Mouse (Mus musculus) layer of hippocampus, adult 8-10 months (tissue): ENCODE results near the gene Fasl. TPM values are rescaled to one million over a fixed set of nuclear protein-coding genes. Genes with fewer than 3 reads are reported as not detected.
A peak's percentile ranks its signal among the peaks of the same experiment; 100 is the strongest.

ENCODE experiments used
- DNase-seq, 2 experiments: peaks; one replicate each; pipeline ENCODE4 v3.0.0; 2022; ENCODE audit warnings: low spot score in 2 of 2
- total RNA-seq, 4 experiments: library from RNA; stranded (reverse); gene quantifications; 2 replicates each; pipeline ENCODE4 v1.2.4; 2022

Gene Fasl
- total RNA-seq, 4 experiments from 2014 or later, result 0.21 to 0.24 TPM; not detected in 2

DNA sequence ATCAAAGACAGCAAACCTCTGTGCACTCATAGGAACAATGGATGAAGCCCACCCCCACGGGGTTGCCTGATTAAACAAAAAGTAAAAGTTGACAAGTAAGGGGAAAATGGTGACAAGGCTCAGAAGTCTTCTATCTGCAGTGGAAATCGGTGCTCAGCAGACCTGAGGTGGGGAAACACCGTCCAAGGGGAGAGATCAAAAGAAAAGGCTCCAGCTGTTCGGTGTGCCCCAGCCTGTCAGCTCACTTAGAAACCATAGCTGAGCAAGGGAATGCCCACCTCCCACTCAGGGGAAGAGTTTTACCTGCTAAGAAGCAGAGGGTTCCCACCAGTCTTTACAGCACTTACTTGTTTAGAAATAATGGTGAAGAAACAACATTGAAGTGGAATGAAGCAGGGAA is 26.7 kb downstream of the Fasl start:
- DNase-seq, result no peak

DNA sequence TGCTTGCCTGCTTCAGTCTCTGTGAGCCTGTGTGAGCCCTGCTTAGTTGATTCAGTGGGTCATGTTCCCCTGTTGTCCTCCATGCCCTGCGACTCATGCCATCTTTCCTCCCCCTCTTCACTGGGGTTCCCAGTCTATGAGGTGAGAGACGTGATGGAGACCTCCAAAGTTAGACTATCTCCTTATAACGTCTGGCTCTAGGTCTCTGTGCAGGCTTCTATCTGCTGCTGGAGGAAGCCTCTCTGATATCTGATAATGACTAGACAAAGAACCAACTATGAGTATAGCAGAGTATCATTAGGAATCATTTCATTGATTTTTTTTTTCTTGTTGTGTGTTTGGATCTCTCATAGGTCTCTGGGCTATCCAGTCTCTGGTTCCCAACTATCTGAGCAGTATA is 31.7 kb downstream of the Fasl start:
- no peak for DNase-seq

DNA sequence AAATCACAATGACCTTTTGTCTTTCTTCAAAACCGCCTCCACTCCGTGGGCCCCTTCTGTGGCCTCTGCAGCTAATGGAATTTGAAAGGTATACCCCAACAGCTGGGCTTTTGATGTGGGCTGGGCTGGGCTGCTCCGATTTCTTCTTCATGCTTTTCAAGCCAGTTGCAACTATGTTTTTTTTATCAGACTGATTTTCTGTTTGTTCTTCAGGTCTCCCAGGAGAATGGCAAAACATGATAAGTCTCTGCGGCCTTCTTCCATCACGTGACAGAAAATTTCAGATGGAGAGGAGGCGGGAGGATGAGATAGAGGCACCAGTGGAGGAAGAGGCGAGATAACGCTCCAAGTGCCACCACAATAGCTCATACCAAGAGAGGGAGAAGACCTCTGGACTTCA is 37.0 kb downstream of the Fasl start:
- DNase-seq, result no peak

DNA sequence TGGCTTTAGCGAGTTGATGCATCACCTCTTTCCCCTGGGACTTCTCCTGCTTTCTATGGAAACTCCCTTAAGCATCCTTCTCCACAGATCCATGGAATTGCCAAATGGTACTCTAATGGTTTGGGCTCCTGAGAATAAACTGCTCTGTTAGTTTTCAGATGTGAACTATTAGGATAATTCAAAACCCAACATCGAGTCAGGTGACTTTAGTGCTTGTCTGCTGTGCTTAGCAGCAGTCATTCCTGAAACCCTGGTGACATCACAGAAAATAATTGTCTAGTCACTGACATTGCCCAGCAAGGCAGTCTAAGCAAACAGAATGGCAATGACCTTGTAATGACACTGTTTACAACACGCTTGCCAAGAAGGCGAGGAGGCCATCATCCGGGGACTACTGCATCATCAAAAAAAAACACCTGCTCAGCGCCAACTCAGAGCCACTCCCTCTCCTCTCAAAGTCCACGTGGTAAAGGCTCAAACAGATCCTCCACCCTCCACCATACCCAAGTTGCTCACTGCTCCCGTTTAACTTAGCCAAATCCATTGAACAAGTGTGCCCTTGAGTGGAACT is 37.7 kb downstream of the Fasl start:
- DNase-seq, result no peak

DNA sequence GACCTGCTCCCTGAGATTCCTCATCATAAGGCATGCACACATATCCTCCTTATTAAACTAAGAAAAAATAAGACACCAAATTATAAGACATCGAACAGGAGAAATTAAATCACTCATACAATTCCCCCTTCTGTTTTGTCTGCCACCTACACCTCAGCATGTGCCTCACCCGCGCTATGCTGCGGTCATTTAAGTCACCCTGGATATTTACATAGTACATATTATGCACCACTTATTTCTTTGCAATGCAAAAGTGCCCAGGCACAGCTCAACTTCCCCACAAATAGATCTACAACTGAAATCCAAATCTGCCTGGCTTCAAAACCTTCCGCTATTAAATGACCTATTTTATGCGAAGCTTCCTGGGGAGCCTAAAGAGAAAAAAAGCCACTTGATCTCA is 39.6 kb downstream of the Fasl start:
- no peak for DNase-seq

DNA sequence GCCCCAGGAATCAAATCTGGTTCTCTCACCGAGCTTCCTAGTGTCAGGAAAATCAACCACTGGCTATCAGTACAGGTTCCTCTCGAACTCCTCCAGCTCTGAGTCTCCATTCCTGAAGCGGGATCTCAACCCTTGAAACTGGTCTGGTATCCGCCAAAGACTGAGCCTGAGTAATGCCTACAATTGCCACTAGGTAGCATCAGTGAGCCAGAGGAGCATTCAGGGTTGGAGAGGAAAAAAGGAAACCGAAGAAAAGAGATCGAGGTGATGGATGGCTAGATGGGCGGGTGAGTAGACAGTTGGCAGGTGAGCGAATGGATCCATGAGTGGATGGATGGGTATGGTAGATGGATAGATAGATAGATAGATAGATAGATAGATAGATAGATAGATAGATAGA is 40.2 kb downstream of the Fasl start:
- DNase-seq, result peak; percentile 19 to 46

DNA sequence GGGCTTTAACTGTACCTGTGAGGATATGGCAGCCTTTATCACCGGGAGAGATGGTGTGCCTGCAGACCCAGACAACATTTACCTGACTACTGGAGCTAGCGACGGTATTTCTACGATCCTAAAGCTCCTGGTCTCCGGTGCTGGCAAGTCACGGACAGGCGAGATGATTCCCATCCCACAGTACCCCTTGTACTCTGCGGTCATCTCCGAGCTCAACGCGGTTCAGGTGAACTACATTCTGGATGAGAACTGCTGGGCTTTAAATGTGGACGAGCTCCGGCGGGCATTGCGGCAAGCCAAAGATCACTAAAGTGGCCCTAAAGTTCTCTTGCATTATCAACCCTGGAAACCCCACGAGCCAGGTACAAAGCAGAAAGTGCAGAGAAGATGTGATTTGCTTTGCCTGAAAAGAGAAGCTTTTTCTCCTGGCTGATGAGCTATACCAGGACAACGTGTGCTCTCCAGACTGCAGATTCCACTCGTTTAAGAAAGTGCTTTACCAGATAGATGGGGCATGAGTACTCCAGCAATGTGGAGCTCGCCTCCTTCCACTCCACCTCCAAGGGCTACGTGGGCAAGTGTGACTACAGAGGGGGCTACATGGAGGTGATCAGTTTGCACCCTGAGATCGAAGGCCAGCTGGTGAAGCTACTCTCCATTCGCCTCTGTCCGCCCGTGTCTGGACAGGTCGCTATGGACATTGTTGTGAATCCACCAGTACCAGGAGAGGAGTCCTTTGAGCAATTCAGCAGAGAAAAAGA is 41.6 kb downstream of the Fasl start:
- no peak for DNase-seq

DNA sequence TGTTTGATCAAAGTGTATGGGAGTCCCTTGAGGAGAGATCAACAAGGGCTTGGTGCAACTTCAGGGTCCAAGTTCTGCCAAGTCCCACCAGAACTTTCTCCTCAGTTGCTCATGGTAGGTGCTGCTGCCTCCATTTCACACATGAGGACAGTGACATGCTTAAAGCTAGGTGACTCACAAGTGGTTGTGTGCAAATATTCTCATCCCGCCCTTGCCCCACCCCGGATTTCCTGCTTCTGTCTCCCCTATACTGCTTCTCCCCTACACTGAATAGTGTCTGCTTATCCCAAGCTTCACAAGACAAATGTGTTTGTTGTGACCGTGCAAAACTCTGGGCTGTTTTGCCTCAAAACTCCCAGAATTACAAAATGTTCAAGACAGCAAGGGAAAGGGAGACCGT is 43.4 kb downstream of the Fasl start:
- DNase-seq, result no peak

DNA sequence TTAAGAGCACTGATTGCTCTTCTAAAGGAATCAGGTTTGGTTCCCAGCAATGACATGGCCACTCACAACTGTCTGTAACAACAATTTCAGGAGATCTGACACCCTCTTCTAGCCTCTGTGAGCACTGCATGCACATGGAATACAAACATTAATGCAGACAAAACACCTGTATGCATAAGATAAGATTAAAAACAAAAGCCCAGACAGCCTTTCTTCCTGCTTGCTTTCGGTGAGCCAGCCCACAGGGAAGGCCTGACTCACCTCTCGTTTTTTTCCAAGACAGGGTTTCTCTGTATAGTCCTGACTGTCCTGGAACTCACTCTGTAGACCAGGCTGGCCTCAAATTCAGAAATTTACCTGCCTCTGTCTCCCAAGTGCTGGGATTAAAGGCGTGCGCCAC is 44.1 kb downstream of the Fasl start:
- no peak for DNase-seq

DNA sequence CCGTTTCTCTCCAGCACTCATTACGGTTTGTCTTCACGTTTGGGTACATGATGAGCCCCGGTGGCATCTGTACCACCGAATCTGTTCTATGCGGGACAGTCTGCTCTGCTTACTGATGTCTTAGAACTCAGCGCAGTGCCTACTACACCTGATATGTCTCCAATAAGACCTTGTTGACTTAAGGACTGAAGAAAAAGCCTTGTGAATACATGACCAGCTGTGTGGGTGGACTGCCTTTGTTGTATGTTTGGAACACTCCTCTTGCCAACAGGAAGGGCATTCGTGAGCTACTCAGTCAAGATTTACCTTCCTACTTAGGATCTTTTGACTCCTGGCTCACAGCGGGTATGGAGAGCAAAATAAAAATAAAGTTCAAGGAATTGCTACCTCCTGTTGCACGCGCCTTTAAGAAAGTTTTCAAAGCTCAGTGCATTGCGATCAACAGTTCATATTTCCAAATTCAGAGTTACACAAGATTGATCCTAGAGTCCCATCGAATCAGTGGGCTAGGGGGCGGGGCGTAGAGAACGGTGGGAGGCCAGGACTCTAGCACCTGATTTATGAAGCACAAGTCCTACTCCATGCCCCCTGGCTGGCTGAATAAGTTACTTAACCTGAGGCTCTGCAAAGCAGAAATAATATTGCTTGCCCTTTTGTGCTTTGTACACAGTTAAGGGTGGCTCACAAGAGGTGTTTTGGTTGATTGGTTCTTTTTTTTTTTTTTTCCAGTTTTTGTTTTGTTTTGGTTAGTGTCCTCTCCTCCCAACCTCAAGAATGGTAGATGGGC is 45.6 kb downstream of the Fasl start:
- no peak for DNase-seq

DNA sequence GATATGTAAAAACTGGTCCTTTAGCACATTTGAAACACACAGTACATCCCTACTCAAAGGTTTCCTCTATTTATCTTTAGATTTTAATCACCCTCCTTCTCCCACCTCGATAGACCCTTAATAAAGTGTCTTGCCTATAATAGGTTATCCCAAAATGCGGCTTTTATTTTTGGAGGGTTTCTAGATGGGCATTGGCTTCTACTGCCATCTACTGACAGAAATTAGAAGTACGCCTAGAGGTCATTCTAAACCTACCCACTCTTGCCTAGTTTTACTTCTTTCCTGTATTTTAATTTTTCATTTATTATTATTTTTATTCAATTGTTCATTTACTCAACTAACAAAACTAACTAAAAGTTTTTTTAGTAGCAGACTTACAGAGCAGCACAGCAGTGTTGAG is 51.4 kb downstream of the Fasl start:
- no peak for DNase-seq

DNA sequence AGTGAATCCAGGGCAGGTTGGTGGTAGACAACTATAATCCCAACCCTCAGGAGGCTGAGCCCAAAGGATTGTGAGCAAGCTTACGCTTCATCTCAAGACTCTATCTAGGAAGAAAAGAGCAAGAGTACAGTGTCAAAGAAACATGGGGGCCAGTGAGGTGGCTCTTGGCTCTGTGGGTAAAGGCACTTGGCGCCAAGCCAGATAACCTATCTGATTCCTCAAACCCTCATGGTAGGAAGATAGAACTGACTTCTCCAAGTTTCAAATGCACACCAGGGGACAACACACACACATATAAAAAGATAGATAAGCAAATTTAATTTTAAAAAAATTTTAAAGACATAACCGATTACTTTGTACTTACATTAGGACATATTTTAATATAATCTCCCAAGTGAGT is 52.0 kb downstream of the Fasl start:
- no peak for DNase-seq

DNA sequence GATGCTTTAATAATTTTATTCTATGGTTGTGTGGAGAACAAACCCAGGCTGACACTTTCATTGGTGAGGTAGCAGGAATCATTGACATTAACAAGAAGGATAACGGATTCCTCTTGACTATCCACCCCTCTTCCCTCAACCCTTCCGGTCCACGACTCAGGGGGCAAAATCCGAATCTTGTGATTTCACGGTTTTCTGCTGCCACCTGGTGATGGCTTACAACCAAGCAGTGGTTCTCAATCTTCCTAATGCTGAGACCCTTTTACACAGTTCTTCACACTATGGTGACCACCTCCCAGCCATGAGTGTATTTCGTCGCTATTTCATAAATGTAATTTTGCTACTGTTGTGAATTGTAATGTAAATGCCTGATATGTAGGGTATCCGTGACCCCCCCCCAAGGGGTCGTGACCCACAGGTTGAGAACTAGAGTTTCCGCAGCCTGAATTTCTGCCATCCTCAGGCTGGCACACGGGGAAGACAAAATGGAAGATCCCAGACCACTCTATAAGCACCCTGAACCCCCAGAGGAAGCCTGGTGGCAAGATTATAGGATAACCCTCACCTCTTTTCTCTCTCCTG is 52.7 kb downstream of the Fasl start:
- no peak for DNase-seq

DNA sequence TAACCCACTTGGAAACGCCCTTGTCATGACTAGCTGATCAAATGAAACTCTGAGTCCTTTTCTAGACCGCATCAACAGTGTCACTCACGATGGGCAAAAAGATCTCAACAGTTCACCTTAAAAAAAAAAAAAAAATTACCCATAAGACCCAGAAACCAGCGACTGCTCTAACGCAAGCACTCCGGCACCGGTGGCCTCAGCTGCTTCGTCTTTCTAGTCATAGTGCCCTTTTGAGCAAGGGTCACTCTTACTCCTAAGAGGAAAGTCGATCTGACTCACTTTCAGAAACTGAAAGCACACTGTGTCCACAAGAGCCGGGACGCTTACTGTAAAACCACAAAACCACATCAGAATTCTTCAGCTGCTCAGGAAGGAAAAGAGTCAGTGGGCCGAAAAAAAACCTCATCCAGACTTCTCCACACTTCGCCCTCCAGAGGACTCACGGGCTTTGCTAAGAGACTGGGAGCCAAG is 53.5 kb downstream of the Fasl start:
- DNase-seq, result no peak

DNA sequence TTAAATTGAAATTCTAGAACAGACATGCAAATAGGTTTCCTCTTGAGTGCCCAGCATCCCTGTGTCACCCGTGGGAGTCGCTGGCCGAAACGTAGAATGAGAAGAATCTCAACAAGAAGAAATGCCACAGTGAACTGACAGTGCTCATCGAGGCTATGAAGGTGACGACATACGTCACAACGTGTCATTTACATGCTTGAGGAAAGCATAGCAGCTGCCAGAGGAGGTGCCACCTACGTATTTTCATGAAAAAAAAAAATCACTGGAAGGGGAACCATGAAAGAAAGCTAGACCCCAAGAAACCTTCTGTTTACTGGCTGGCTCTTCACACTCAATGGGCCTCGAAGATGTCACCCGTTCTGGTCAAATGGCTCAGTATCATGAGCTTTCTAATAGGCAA is 54.0 kb downstream of the Fasl start:
- DNase-seq, result no peak

Other genes with a start within 250 kb of the Fasl start
- gene Suco, start 88.2 kb upstream of the Fasl start, total RNA-seq, result 10 to 100 TPM; 35.1 to 45.5 (median 39.0) TPM
- gene Pigc, start 180.7 kb upstream of the Fasl start, total RNA-seq, result 10 to 100 TPM; 13.1 to 18.0 (median 14.7) TPM
- gene 4930558K02Rik, start 191.1 kb upstream of the Fasl start, total RNA-seq, result not detected